Mouse (Mus musculus): ENCODE data around the gene Enkd1. TPM values are rescaled to one million over a fixed set of nuclear protein-coding genes. Genes with fewer than 3 reads are reported as not detected.

Enkd1 gene
- 7.6 and 8.1 TPM in 2 replicates for polyA plus RNA-seq (2012; rRNA removed)

DNA sequence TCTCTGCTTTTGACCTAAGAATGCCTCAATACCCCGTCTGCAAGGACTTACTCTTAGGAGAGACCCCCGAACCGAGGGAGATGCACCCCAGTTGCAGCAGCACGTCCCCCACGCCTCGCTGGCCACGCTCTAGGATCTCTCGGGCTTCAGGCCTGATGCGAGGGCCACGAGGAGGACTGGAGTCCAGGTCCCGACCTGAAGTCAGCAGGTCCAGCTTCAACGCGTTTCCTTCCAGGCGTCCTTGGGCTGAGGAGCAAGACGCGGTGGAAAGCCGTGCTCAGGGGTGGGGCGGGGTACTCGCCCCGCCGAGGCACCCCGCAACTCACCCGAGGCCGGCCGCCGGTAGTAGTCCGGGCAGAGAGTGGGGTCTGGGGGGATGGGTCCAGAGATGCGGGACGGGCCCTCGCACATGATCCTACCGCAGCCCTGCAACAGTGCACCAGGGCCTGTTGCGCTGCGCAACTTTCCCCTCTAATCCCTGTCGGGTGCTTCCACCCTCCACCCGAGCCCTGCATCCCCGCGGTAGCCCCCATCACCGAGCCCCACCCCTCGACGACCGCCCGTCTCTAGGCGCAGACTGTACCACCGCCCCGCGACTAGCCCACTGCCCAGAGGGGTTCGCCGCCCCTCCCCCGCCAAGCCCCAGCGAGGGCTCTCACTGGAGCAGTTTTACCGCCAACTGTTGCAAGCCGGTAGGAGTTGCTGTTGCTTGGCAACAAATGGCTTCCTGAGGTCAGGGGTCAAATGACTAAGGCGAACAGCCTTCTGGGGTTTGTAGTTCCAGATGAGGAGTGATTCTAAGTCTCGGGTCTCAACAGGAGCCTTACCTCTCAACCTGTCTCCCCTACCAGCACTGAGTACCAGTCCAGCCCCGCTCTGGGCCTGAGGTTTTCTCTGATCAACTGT lies at the start of gene Enkd1, which contains the start of gene 4933405L10Rik:
Gene Enkd1, minus strand, starts transcription at position 713 of the 906 bp plus-strand sequence.
Gene 4933405L10Rik, plus strand, starts transcription at position 158 of the 906 bp plus-strand sequence.

DNA sequence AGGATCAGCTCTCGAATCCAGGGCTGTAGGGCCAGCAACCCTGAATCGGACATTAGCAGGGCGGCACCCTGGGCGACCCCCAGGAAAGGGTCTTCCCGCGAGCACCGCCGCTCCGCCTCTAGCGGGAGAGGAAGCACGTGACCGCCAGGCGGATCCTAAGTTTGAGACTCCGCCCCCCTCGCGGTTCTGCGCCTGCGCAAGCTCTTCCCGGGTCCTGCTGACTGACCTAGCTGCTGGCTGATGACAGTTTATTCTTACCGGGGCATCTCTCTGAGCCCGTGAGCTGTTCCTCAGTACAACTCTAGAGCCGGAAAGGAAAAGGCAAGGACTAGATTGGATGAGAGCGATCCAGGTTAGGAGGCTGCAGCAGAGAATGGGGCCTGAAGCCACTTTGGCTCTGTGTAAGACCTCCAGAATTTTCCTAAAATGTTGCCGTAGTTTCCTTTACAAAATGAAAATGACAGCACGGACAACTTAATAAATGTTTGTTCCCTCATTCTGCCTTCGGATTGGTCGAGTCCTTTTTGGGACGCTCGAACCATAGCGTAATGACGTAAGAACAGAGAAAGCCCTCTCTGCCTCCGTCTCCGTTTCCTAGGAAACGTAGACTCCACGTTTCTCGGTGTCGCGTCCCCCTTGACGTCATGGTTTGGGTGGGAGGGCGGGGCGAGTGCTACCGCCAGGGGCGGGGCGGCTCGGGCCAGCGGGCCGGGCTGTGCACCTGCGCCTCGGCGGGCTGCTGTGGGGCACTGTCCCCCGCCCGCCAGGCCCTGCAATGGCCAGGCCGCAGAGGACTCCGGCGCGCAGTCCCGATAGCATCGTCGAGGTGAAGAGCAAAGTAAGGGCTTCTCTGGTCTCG lies 6.8 kb downstream of the Enkd1 start, which contains the start of the genes Acd and Pard6a:
Gene Acd, minus strand, starts transcription at position 137 of the 859 bp plus-strand sequence.
Gene Pard6a, plus strand, starts transcription at position 183 of the 859 bp plus-strand sequence.

DNA sequence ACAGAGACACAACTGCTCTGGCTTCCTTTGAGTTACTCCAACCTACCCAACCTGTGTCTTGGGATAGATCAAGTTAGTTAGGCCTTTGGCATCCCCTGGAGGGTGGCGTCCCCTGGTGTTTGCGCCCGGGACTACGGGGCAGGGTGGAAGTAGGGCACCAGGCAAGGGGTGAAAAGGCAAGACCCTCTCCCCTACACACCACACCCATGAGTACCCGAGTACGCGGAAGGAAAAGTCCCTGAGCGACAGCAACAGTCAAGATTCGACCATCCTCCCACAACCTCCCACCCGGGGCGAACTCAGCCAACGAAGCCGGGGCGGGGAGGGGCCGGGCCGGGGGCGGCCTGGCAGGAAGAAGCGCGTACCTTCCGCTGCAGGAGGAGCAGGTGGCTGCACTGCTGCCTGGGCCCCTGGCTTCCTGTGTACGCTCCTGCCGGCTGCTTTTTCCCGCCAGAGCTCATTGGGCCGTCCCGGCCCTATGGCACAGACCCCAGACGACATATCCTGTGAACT lies 22.2 kb downstream of the Enkd1 start, which contains the start of gene Carmil2:
Gene Carmil2, plus strand, starts transcription at position 479 of the 513 bp plus-strand sequence.

Other genes with a start within 250 kb of the Enkd1 start
- gene Tppp3, start 236.7 kb downstream of the Enkd1 start, polyA plus RNA-seq (2012; rRNA removed), result 0.69 and 2.4 TPM in 2 replicates
- 1.9 and 2.1 TPM in 2 replicates for gene Zdhhc1, start 211.3 kb downstream of the Enkd1 start, polyA plus RNA-seq (2012; rRNA removed)
- gene Hsd11b2, start 189.5 kb downstream of the Enkd1 start, polyA plus RNA-seq (2012; rRNA removed), result 0.85 and 0.98 TPM in 2 replicates
- gene Atp6v0d1, start 142.2 kb downstream of the Enkd1 start, polyA plus RNA-seq (2012; rRNA removed), result 32.3 and 42.6 TPM in 2 replicates
- gene Ripor1, start 103.0 kb downstream of the Enkd1 start, polyA plus RNA-seq (2012; rRNA removed), result 3.7 and 4.5 TPM in 2 replicates
- gene Ctcf, start 71.6 kb downstream of the Enkd1 start, polyA plus RNA-seq (2012; rRNA removed), result 19.4 and 23.8 TPM in 2 replicates
- 0.05 TPM in 1 of 2 replicates, not detected in the other for gene Agrp, start 70.8 kb downstream of the Enkd1 start, polyA plus RNA-seq (2012; rRNA removed)
- 1.00 and 1.8 TPM in 2 replicates for gene Carmil2, start 21.9 kb downstream of the Enkd1 start, polyA plus RNA-seq (2012; rRNA removed)
- gene Acd, start 7.1 kb downstream of the Enkd1 start, polyA plus RNA-seq (2012; rRNA removed), result 8.2 and 9.3 TPM in 2 replicates
- gene Pard6a, start 7.1 kb downstream of the Enkd1 start, polyA plus RNA-seq (2012; rRNA removed), result 5.7 TPM in 2 replicates
- 0.03 TPM in 1 of 2 replicates, not detected in the other for gene 4933405L10Rik, start 555 bp downstream of the Enkd1 start, polyA plus RNA-seq (2012; rRNA removed)
- 1.0 and 1.1 TPM in 2 replicates for gene Gfod2, start 50.5 kb upstream of the Enkd1 start, polyA plus RNA-seq (2012; rRNA removed)
- gene Ranbp10, start 119.1 kb upstream of the Enkd1 start, polyA plus RNA-seq (2012; rRNA removed), result 48.1 and 64.7 TPM in 2 replicates
- 0.02 and 0.06 TPM in 2 replicates for gene Tsnaxip1, start 119.5 kb upstream of the Enkd1 start, polyA plus RNA-seq (2012; rRNA removed)
- 22.0 and 25.8 TPM in 2 replicates for gene Cenpt, start 145.1 kb upstream of the Enkd1 start, polyA plus RNA-seq (2012; rRNA removed)
- gene Thap11, start 146.9 kb upstream of the Enkd1 start, polyA plus RNA-seq (2012; rRNA removed), result 22.2 and 26.2 TPM in 2 replicates
- gene Nutf2, start 152.4 kb upstream of the Enkd1 start, polyA plus RNA-seq (2012; rRNA removed), result 90.9 and 92.1 TPM in 2 replicates
- gene Edc4, start 172.7 kb upstream of the Enkd1 start, polyA plus RNA-seq (2012; rRNA removed), result 13.8 and 17.0 TPM in 2 replicates
- gene Nrn1l, start 185.4 kb upstream of the Enkd1 start, polyA plus RNA-seq (2012; rRNA removed), result 0.24 and 0.25 TPM in 2 replicates
- gene Pskh1, start 192.2 kb upstream of the Enkd1 start, polyA plus RNA-seq (2012; rRNA removed), result 8.4 and 9.5 TPM in 2 replicates
- 0.80 and 1.3 TPM in 2 replicates for gene Ctrl, start 225.7 kb upstream of the Enkd1 start, polyA plus RNA-seq (2012; rRNA removed)
- gene Psmb10, start 230.2 kb upstream of the Enkd1 start, polyA plus RNA-seq (2012; rRNA removed), result 47.4 and 48.3 TPM in 2 replicates
- 34.6 and 40.3 TPM in 2 replicates for gene Lcat, start 235.2 kb upstream of the Enkd1 start, polyA plus RNA-seq (2012; rRNA removed)

Measured in liver, embryonic 14 days (tissue).